Mouse (Mus musculus): ENCODE measurements at regions not wholly inside any gene's neighbourhood (a gene's known extent, or its start where the extent isn't known, plus 50 kb on each side); places are given as distances from the start of the nearest gene placed in this dataset.

GRCm38 (mm10) chr11:84686473-84686872, 132.8 kb downstream of the Mrm1 start:
- 52% methylated on average over 9 of the region's 9 CpGs for WGBS
- Histone ChIP-seq H3K27me3 (ENCODE audit: control insufficient read depth, insufficient read depth, low read length) (no peaks in the 10 kb centered on the region), H3K36me3 (ENCODE audit: control insufficient read depth, insufficient read depth, low read length) (no peaks in the 10 kb centered on the region), H3K9ac (replicated peaks; ENCODE audit: low read depth, low read length) (no peak overlapping the region), H3K4me1 (ENCODE audit: control insufficient read depth, insufficient read depth, low read length) (peaks cover 13% of the 10 kb centered on the region; the same call in 1 of the 2 replicates), H3K4me2 (ENCODE audit: low read depth, low read length) (no peak overlapping the region), H3K9me3 (ENCODE audit: control insufficient read depth, low read length) (no peaks in the 10 kb centered on the region), H3K4me3 (ENCODE audit: low read depth, low read length) (no peak overlapping the region), H3K27ac (ENCODE audit: low read depth, low read length) (no peak overlapping the region)
- no peak for ATAC-seq (ENCODE audit: low read depth)

DNA sequence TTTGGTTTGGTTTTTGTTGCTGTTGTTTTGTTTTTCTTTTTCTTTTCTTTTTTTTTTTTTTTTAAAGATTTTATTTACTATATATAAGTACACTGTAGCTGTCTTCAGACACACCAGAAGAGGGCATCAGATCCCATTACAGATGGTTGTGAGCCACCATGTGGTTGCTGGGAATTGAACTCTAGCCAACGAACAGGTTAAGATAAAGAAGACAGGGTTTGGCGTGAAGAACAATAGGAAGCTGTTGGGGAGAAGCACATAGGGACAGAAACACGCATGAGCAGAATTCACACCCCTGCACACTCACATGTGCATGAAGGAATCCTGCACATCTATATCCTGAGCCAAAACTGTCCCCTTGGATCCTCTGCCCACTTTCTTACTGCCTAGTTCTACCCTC, 135.0 kb downstream of the Mrm1 start:
- no peak overlapping the region for H3K4me2 ChIP-seq (ENCODE audit: low read depth, low read length)
- 90% methylated on average over 3 of the region's 3 CpGs for WGBS
- no peaks in the 10 kb centered on the region for H3K27me3 ChIP-seq (ENCODE audit: control insufficient read depth, insufficient read depth, low read length)
- H3K9me3 ChIP-seq (ENCODE audit: control insufficient read depth, low read length): no peaks in the 10 kb centered on the region
- H3K4me1 ChIP-seq (ENCODE audit: control insufficient read depth, insufficient read depth, low read length): no peaks in the 10 kb centered on the region
- H3K9ac ChIP-seq (replicated peaks; ENCODE audit: low read depth, low read length): no peak overlapping the region
- no peaks in the 10 kb centered on the region for H3K36me3 ChIP-seq (ENCODE audit: control insufficient read depth, insufficient read depth, low read length)
- ATAC-seq (ENCODE audit: low read depth): no peak
- no peak overlapping the region for H3K4me3 ChIP-seq (ENCODE audit: low read depth, low read length)
- no peak overlapping the region for H3K27ac ChIP-seq (ENCODE audit: low read depth, low read length)

- no peak overlapping the region for H3K4me2 ChIP-seq (ENCODE audit: low read depth, low read length)
- no peak for ATAC-seq (ENCODE audit: low read depth)
- no peaks in the 10 kb centered on the region for H3K9me3 ChIP-seq (ENCODE audit: control insufficient read depth, low read length)
- no peak overlapping the region for H3K27ac ChIP-seq (ENCODE audit: low read depth, low read length)
- H3K9ac ChIP-seq (replicated peaks; ENCODE audit: low read depth, low read length): no peak overlapping the region
- H3K36me3 ChIP-seq (ENCODE audit: control insufficient read depth, insufficient read depth, low read length): no peaks in the 10 kb centered on the region
- H3K4me3 ChIP-seq (ENCODE audit: low read depth, low read length): no peak overlapping the region
- WGBS: 77% methylated on average over 13 of the region's 13 CpGs
- no peaks in the 10 kb centered on the region for H3K27me3 ChIP-seq (ENCODE audit: control insufficient read depth, insufficient read depth, low read length)
- no peaks in the 10 kb centered on the region for H3K4me1 ChIP-seq (ENCODE audit: control insufficient read depth, insufficient read depth, low read length)
Measured at GRCm38 (mm10) chr11:84682931-84683330, 136.4 kb downstream of the Mrm1 start.

DNA sequence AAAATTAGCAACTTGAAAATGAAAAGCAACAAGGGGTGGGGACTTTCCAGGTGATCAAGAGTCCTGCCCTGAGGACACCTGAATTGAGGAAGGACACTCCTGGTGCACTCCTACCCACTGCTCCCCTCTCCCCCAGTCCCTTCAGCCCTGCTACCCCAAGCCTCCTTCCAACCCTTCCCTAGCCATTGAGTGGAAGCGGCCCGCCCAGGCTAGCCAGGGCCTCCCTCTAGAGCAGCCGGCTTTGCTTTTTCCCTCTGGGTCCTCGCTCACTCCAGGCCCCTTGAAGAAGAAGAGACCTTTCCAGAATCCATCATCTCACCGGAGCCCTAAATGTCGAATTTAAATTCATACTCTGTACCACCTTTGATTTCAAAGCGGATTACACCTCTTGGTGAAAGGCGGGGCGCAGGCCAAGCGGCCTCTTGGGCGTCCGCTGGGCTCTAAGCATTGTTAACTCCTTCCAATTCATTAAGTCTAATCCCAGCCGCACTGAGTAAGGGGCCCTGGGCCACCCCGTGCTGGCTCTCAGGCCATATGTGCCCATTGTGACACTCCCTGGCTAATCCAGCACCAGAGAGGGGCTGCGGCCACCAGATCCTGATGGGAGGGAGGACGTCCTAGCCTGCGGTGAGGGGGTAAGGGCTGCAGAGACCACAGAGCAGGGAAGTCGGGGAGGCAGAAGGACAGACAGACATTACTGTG, 142.8 kb downstream of the Mrm1 start:
- Histone ChIP-seq H3K9me3 (ENCODE audit: control insufficient read depth, low read length) (no peaks in the 10 kb centered on the region), H3K4me1 (ENCODE audit: control insufficient read depth, insufficient read depth, low read length) (no peaks in the 10 kb centered on the region), H3K27me3 (ENCODE audit: control insufficient read depth, insufficient read depth, low read length) (no peaks in the 10 kb centered on the region), H3K27ac (ENCODE audit: low read depth, low read length) (no peak overlapping the region), H3K4me2 (ENCODE audit: low read depth, low read length) (no peak overlapping the region), H3K36me3 (ENCODE audit: control insufficient read depth, insufficient read depth, low read length) (no peaks in the 10 kb centered on the region), H3K9ac (replicated peaks; ENCODE audit: low read depth, low read length) (no peak overlapping the region), H3K4me3 (ENCODE audit: low read depth, low read length) (no peak overlapping the region)
- no peak for ATAC-seq (ENCODE audit: low read depth)
- WGBS: 21% methylated on average over 18 of the region's 18 CpGs

- no peak overlapping the region for H3K27ac ChIP-seq (ENCODE audit: low read depth, low read length)
- no peak overlapping the region for H3K4me3 ChIP-seq (ENCODE audit: low read depth, low read length)
- H3K9me3 ChIP-seq (ENCODE audit: control insufficient read depth, low read length): no peaks in the 10 kb centered on the region
- no peaks in the 10 kb centered on the region for H3K27me3 ChIP-seq (ENCODE audit: control insufficient read depth, insufficient read depth, low read length)
- no peak for ATAC-seq (ENCODE audit: low read depth)
- H3K4me1 ChIP-seq (ENCODE audit: control insufficient read depth, insufficient read depth, low read length): no peaks in the 10 kb centered on the region
- H3K4me2 ChIP-seq (ENCODE audit: low read depth, low read length): no peak overlapping the region
- H3K9ac ChIP-seq (replicated peaks; ENCODE audit: low read depth, low read length): no peak overlapping the region
- H3K36me3 ChIP-seq (ENCODE audit: control insufficient read depth, insufficient read depth, low read length): no peaks in the 10 kb centered on the region
- WGBS: 19% methylated on average over 18 of the region's 18 CpGs
Measured at GRCm38 (mm10) chr11:84672841-84673473, 146.4 kb downstream of the Mrm1 start.

DNA sequence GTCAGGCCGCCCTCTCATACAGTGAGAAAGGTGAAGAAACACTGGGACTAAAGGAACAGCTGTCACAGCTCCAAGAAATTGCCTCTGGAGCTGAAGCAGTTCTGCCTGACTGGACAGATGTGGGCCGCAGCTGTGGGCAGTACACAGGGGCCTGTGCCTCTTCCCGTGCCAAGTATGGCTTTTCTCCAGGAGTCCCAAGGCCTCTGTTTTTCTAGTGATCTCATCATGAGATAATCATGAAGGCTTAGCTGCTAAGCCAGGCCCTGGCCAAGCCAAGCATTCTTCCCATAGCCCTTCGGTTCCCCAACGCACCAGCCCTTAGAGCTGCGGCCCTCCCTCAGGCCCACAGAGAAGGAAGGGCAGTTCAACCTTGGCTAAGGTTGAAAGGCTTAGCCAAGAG, 146.2 kb upstream of the Lhx1 start:
- Histone ChIP-seq H3K4me3 (ENCODE audit: low read depth, low read length) (no peak overlapping the region), H3K9me3 (ENCODE audit: control insufficient read depth, low read length) (no peaks in the 10 kb centered on the region), H3K27me3 (ENCODE audit: control insufficient read depth, insufficient read depth, low read length) (no peaks in the 10 kb centered on the region), H3K4me2 (ENCODE audit: low read depth, low read length) (no peak overlapping the region), H3K27ac (ENCODE audit: low read depth, low read length) (no peak overlapping the region), H3K36me3 (ENCODE audit: control insufficient read depth, insufficient read depth, low read length) (no peaks in the 10 kb centered on the region), H3K4me1 (ENCODE audit: control insufficient read depth, insufficient read depth, low read length) (no peaks in the 10 kb centered on the region), H3K9ac (replicated peaks; ENCODE audit: low read depth, low read length) (no peak overlapping the region)
- ATAC-seq (ENCODE audit: low read depth): no peak
- WGBS: 75% methylated on average over 6 of the region's 6 CpGs

DNA sequence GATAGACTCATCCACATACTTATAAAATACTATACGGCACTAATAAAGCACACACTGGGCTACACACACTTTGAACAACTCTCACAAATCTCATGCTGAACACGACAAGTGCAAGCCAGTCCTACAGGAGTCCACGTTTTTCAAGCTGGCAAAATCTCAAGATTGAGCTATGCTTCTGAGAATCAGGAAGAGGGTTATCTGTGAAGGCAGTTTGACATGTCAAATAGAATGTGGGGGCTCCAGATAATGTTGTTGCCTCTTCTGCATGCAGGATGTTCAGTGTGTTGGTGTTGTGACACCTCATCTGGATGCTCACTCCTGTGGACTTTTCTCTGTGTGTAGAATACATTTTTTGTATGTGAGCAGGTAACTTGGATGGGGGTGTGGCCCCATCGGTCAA, 142.4 kb upstream of the Lhx1 start:
- Histone ChIP-seq H3K36me3 (ENCODE audit: control insufficient read depth, insufficient read depth, low read length) (no peaks in the 10 kb centered on the region), H3K4me3 (ENCODE audit: low read depth, low read length) (no peak overlapping the region), H3K27me3 (ENCODE audit: control insufficient read depth, insufficient read depth, low read length) (no peaks in the 10 kb centered on the region), H3K9me3 (ENCODE audit: control insufficient read depth, low read length) (no peaks in the 10 kb centered on the region), H3K9ac (replicated peaks; ENCODE audit: low read depth, low read length) (no peak overlapping the region), H3K4me1 (ENCODE audit: control insufficient read depth, insufficient read depth, low read length) (no peaks in the 10 kb centered on the region), H3K27ac (ENCODE audit: low read depth, low read length) (no peak overlapping the region), H3K4me2 (ENCODE audit: low read depth, low read length) (no peak overlapping the region)
- ATAC-seq (ENCODE audit: low read depth): no peak
- 78% methylated on average over 4 of the region's 4 CpGs for WGBS

DNA sequence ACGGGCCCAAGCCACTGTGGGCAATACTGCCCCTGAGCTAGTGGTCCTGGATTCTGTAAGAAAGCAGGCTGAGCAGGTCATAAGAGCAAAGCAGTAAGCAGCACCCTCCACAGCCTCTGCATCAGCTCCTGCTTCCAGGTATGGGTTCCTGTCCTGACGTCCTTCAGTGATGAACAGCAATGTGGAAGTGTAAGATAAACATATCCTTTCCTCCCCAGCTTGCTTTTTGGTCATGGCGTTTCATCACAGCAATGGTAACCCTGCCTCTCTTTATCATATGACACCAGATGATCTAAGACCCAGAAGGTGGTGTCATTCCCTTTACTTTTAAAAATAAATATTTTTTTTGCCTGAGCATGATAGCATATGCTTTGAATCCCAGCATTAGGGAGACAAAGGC, 138.9 kb upstream of the Lhx1 start:
- Histone ChIP-seq H3K36me3 (ENCODE audit: control insufficient read depth, insufficient read depth, low read length) (no peaks in the 10 kb centered on the region), H3K4me2 (ENCODE audit: low read depth, low read length) (no peak overlapping the region), H3K9me3 (ENCODE audit: control insufficient read depth, low read length) (no peaks in the 10 kb centered on the region), H3K4me3 (ENCODE audit: low read depth, low read length) (no peak overlapping the region), H3K27me3 (ENCODE audit: control insufficient read depth, insufficient read depth, low read length) (no peaks in the 10 kb centered on the region), H3K4me1 (ENCODE audit: control insufficient read depth, insufficient read depth, low read length) (no peaks in the 10 kb centered on the region), H3K9ac (replicated peaks; ENCODE audit: low read depth, low read length) (no peak overlapping the region), H3K27ac (ENCODE audit: low read depth, low read length) (no peak overlapping the region)
- ATAC-seq (ENCODE audit: low read depth): no peak
- 72% methylated on average over 3 of the region's 3 CpGs for WGBS

DNA sequence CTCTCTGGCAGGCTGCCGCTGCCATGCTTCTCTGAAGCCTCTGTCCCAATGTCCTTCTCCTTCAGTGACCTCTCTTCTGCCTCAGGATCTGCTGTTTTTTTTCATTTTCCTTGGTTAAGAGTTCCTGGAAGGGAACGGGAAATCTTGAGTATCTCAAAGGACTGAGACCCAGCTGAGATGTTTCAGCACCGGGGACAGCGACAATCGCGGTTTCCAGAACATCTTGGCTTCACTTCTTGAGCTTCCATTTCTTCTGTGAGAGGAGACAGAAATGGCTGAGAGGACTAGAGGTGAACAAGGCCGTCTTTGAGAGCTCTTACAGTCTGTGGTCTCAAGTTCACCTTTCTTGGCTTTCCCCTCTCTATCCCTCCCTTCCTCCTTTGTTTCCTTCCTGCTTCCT, 136.6 kb upstream of the Lhx1 start:
- H3K4me3 ChIP-seq (ENCODE audit: low read depth, low read length): no peak overlapping the region
- no peak overlapping the region for H3K9ac ChIP-seq (replicated peaks; ENCODE audit: low read depth, low read length)
- H3K4me1 ChIP-seq (ENCODE audit: control insufficient read depth, insufficient read depth, low read length): no peaks in the 10 kb centered on the region
- 17% methylated on average over 7 of the region's 7 CpGs for WGBS
- H3K27me3 ChIP-seq (ENCODE audit: control insufficient read depth, insufficient read depth, low read length): no peaks in the 10 kb centered on the region
- H3K4me2 ChIP-seq (ENCODE audit: low read depth, low read length): no peak overlapping the region
- H3K36me3 ChIP-seq (ENCODE audit: control insufficient read depth, insufficient read depth, low read length): no peaks in the 10 kb centered on the region
- no peak overlapping the region for H3K27ac ChIP-seq (ENCODE audit: low read depth, low read length)
- ATAC-seq (ENCODE audit: low read depth): no peak
- no peaks in the 10 kb centered on the region for H3K9me3 ChIP-seq (ENCODE audit: control insufficient read depth, low read length)

Measured in neural tube, embryonic 14.5 days (tissue).